Mouse (Mus musculus): Measurements from ENCODE around the gene Btf3.

Btf3 gene

GRCm38 (mm10) chr13:98275646-98276045 is 41.2 kb downstream of the Btf3 start:
- DNase-seq (ENCODE audit: low spot score), result no peak

- no peak for DNase-seq (ENCODE audit: low spot score)
Observed at GRCm38 (mm10) chr13:98274023-98274422, 42.8 kb downstream of the Btf3 start.

- no peak for DNase-seq (ENCODE audit: low spot score)
Observed at GRCm38 (mm10) chr13:98264111-98264510, 52.7 kb downstream of the Btf3 start.

DNA sequence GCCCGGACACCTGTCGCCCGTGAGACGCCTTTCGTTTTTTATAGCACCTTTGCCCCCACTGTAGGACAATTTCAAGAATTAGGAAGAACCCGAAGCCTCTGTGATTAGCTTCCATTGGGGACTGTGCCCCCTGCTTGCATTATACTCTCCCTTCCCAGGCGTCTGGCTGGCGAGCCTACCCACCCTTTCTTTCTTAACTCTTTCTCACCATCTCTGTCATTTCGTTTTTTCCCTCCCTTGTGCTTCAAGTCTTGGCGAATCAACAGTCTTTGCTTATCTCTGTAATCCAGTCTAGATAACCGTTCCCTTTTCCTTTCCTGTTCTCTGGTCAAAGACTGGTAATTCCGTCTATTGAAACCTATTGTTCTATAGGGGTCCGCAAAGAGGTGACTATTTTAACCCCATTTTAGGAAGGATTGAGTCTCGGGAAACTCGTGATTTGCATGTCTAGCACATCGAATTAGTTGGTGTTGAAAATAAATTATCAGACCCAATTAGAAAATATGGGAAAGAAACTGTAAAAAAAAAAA is 53.3 kb downstream of the Btf3 start:
- no peak for DNase-seq (ENCODE audit: low spot score)

- DNase-seq (ENCODE audit: low spot score), result peak; percentile 98
Observed at GRCm38 (mm10) chr13:98262636-98263457, 54.0 kb downstream of the Btf3 start, which contains the start of the genes Utp15 and Ankra2. Gene Utp15 (minus strand): TSS chr13:98263041. Gene Ankra2 (plus strand): TSS chr13:98263074.

All from urinary bladder, postnatal 25 days (tissue).